Mouse (Mus musculus) myocyte (in vitro differentiated cells): ENCODE measurements at regions not wholly inside any gene's neighbourhood (a gene's known extent, or its start where the extent isn't known, plus 50 kb on each side); places are given as distances from the start of the nearest gene placed in this dataset.

Experiments
- H3K27me3 ChIP-seq: one replicate; pipeline ENCODE4 v1.6.1; 2011; ENCODE audit not compliant: control insufficient read depth, insufficient read depth, insufficient read length
- H3K36me3 ChIP-seq: one replicate; pipeline ENCODE4 v1.6.1; 2011; ENCODE audit not compliant: control insufficient read depth, insufficient read depth
- H3K4me2 ChIP-seq: one replicate; pipeline ENCODE4 v1.6.1; 2011; ENCODE audit warnings: low read depth, control low read depth
- H3K4me3 ChIP-seq: one replicate; pipeline ENCODE4 v1.5.1; 2011; ENCODE audit warnings: mild to moderate bottlenecking, control low read depth, moderate library complexity
- H3K79me2 ChIP-seq: one replicate; pipeline ENCODE4 v1.6.1; 2011; ENCODE audit not compliant: control insufficient read depth, insufficient read depth
- H3ac ChIP-seq: one replicate; pipeline ENCODE4 v1.6.1; 2011; ENCODE audit not compliant: control insufficient read depth, insufficient read length
- CEBPB ChIP-seq: IDR thresholded peaks from 2 replicates; pipeline ENCODE4 v1.6.1; 2011; ENCODE audit warnings: mild to moderate bottlenecking, moderate library complexity; ENCODE audit not compliant: poor library complexity, insufficient read depth, severe bottlenecking
- E2F4 ChIP-seq: IDR thresholded peaks from one replicate; pipeline ENCODE4 v1.6.1; 2011; ENCODE audit warnings: mild to moderate bottlenecking, control low read depth, moderate library complexity; ENCODE audit not compliant: insufficient read depth
- MAX ChIP-seq: IDR thresholded peaks from one replicate; pipeline ENCODE4 v1.6.1; 2011; ENCODE audit warnings: low read depth, mild to moderate bottlenecking, control low read depth
- MYOD1 ChIP-seq, 3 experiments: IDR thresholded peaks; one replicate each; pipeline ENCODE4 v1.6.1; 2011; ENCODE audit warnings: control low read depth in 2 of 3, low read depth in 2 of 3, mild to moderate bottlenecking in 2 of 3, moderate library complexity in 1 of 3; ENCODE audit not compliant: insufficient read length in 2 of 3, control insufficient read depth in 1 of 3
- MYOG ChIP-seq, 3 experiments: IDR thresholded peaks; one replicate each; pipeline ENCODE4 v1.6.1; 2011; ENCODE audit warnings: control low read depth in 2 of 3, low read depth in 2 of 3, mild to moderate bottlenecking in 2 of 3; ENCODE audit not compliant: insufficient read length in 2 of 3, control insufficient read depth in 1 of 3, insufficient read depth in 1 of 3
- POLR2A ChIP-seq: IDR thresholded peaks from one replicate; pipeline ENCODE4 v1.6.1; 2011; ENCODE audit warnings: low read depth, mild to moderate bottlenecking, control low read depth, moderate library complexity; ENCODE audit not compliant: insufficient read length
- POLR2AphosphoS2 ChIP-seq: IDR thresholded peaks from one replicate; pipeline ENCODE4 v1.6.1; 2011; ENCODE audit warnings: low read depth, control low read depth; ENCODE audit not compliant: insufficient read length
- REST ChIP-seq: IDR thresholded peaks from one replicate; pipeline ENCODE4 v1.6.1; 2011; ENCODE audit warnings: mild to moderate bottlenecking, control low read depth, moderate library complexity; ENCODE audit not compliant: insufficient read depth, insufficient read length
- SRF ChIP-seq: IDR thresholded peaks from one replicate; pipeline ENCODE4 v1.6.1; 2011; ENCODE audit warnings: low read depth; ENCODE audit not compliant: control insufficient read depth, insufficient read length
- TCF12 ChIP-seq: IDR thresholded peaks from one replicate; pipeline ENCODE4 v1.6.1; 2011; ENCODE audit warnings: mild to moderate bottlenecking, control low read depth; ENCODE audit not compliant: poor library complexity, insufficient read depth, severe bottlenecking
- TCF3 ChIP-seq: IDR thresholded peaks from one replicate; pipeline ENCODE4 v1.6.1; 2011; ENCODE audit warnings: low read depth, control low read depth; ENCODE audit not compliant: insufficient read length
- USF1 ChIP-seq: IDR thresholded peaks from one replicate; pipeline ENCODE4 v1.6.1; 2011; ENCODE audit warnings: low read depth, mild to moderate bottlenecking, control low read depth, moderate library complexity

- Histone ChIP-seq H3ac (no peak overlapping the region), H3K36me3 (no peaks in the 10 kb centered on the region)
- TF ChIP-seq TCF12, result no peak
Observed at GRCm38 (mm10) chr15:96064499-96065217, 222.7 kb upstream of the Arid2 start.

GRCm38 (mm10) chr15:96075615-96076014, 211.7 kb upstream of the Arid2 start:
- no peak overlapping the region for H3ac ChIP-seq
- H3K4me3 ChIP-seq, result no peak overlapping the region
- H3K79me2 ChIP-seq, result no peaks in the 10 kb centered on the region
- TF ChIP-seq TCF3 (no peak), MYOD1 (IDR thresholded peaks at IDR 0.05; ENCODE audit: control insufficient read depth in 1 of 3, insufficient read length in 2 of 3, low read depth in 2 of 3) (no peak), USF1 (no peak), E2F4 (no peak), MAX (no peak), SRF (no peak), REST (no peak), TCF12 (no peak), POLR2AphosphoS2 (no peak), CEBPB (no peak), POLR2A (no peak), MYOG (IDR thresholded peaks at IDR 0.05; ENCODE audit: control insufficient read depth in 1 of 3, insufficient read depth in 1 of 3, insufficient read length in 2 of 3, low read depth in 2 of 3) (no peak)
- H3K4me2 ChIP-seq, result no peak overlapping the region
- no peaks in the 10 kb centered on the region for H3K36me3 ChIP-seq
- no peaks in the 10 kb centered on the region for H3K27me3 ChIP-seq

More at GRCm38 (mm10) chr15:96064499-96065217, 222.7 kb upstream of the Arid2 start:
- Histone ChIP-seq H3K4me3 (no peak overlapping the region), H3K27me3 (no peaks in the 10 kb centered on the region), H3K4me2 (no peak overlapping the region), H3K79me2 (no peaks in the 10 kb centered on the region)

- H3ac ChIP-seq, result no peak overlapping the region
- TF ChIP-seq MYOD1 (IDR thresholded peaks at IDR 0.05; ENCODE audit: control insufficient read depth in 1 of 3, insufficient read length in 2 of 3, low read depth in 2 of 3), result no peak
- no peak for TF ChIP-seq TCF12
- TF ChIP-seq CEBPB, result no peak
- no peak for TF ChIP-seq POLR2A
- no peak overlapping the region for H3K4me2 ChIP-seq
- H3K79me2 ChIP-seq, result no peaks in the 10 kb centered on the region
- no peaks in the 10 kb centered on the region for H3K27me3 ChIP-seq
- H3K36me3 ChIP-seq, result no peaks in the 10 kb centered on the region
- no peak overlapping the region for H3K4me3 ChIP-seq
Observed at GRCm38 (mm10) chr15:96077756-96078155, 209.6 kb upstream of the Arid2 start.

GRCm38 (mm10) chr15:96078580-96078979, 208.7 kb upstream of the Arid2 start:
- TF ChIP-seq TCF3 (no peak), REST (no peak), POLR2AphosphoS2 (no peak), E2F4 (no peak), SRF (no peak), MYOG (IDR thresholded peaks at IDR 0.05; ENCODE audit: control insufficient read depth in 1 of 3, insufficient read depth in 1 of 3, insufficient read length in 2 of 3, low read depth in 2 of 3) (no peak), MYOD1 (IDR thresholded peaks at IDR 0.05; ENCODE audit: control insufficient read depth in 1 of 3, insufficient read length in 2 of 3, low read depth in 2 of 3) (no peak)
- H3K79me2 ChIP-seq, result no peaks in the 10 kb centered on the region
- no peak overlapping the region for H3K4me3 ChIP-seq
- H3K36me3 ChIP-seq, result no peaks in the 10 kb centered on the region
- no peak overlapping the region for H3K4me2 ChIP-seq
- H3K27me3 ChIP-seq, result no peaks in the 10 kb centered on the region
- no peak overlapping the region for H3ac ChIP-seq

GRCm38 (mm10) chr15:96089676-96090075, 197.6 kb upstream of the Arid2 start:
- no peaks in the 10 kb centered on the region for H3K27me3 ChIP-seq
- no peak overlapping the region for H3K4me3 ChIP-seq
- no peaks in the 10 kb centered on the region for H3K79me2 ChIP-seq
- no peak for TF ChIP-seq CEBPB
- TF ChIP-seq POLR2AphosphoS2, result no peak
- no peak for TF ChIP-seq TCF12
- TF ChIP-seq REST, result no peak
- no peaks in the 10 kb centered on the region for H3K36me3 ChIP-seq
- H3ac ChIP-seq, result no peak overlapping the region
- no peak overlapping the region for H3K4me2 ChIP-seq

- Histone ChIP-seq H3K27me3 (no peaks in the 10 kb centered on the region), H3K4me3 (no peak overlapping the region), H3K4me2 (no peak overlapping the region), H3K36me3 (no peaks in the 10 kb centered on the region), H3ac (no peak overlapping the region), H3K79me2 (no peaks in the 10 kb centered on the region)
- TF ChIP-seq REST (no peak), MYOD1 (IDR thresholded peaks at IDR 0.05; ENCODE audit: control insufficient read depth in 1 of 3, insufficient read length in 2 of 3, low read depth in 2 of 3) (no peak), SRF (no peak), POLR2AphosphoS2 (no peak), USF1 (no peak), POLR2A (no peak), E2F4 (no peak), TCF3 (no peak), MYOG (IDR thresholded peaks at IDR 0.05; ENCODE audit: control insufficient read depth in 1 of 3, insufficient read depth in 1 of 3, insufficient read length in 2 of 3, low read depth in 2 of 3) (no peak), CEBPB (no peak), TCF12 (no peak), MAX (no peak)
Observed at GRCm38 (mm10) chr15:96096438-96096837, 190.9 kb upstream of the Arid2 start.
